Mouse (Mus musculus) liver, postnatal 0 days (tissue): ENCODE measurements around the gene Qk.

Source experiments
- CTCF ChIP-seq: sonication (generic); IDR thresholded peaks from 2 replicates; pipeline ENCODE4 v1.5.1; 2016; ENCODE audit warnings: antibody characterized with exemption, low read depth
- EP300 ChIP-seq: IDR thresholded peaks from 2 replicates; pipeline ENCODE4 v1.6.1; 2016; ENCODE audit warnings: antibody characterized with exemption, low read depth, mild to moderate bottlenecking

- TF ChIP-seq CTCF: no peak
- TF ChIP-seq EP300: no peak
These were observed 18.6 kb upstream of the Qk start for GRCm38 (mm10) chr17:10338286-10338685.
